8 mouse cellular contexts compared by ENCODE assay signal in genomic region chr15:98568256-98569033, GRCm38 (mm10). TPM values are rescaled to one million over a fixed set of nuclear protein-coding genes. Genes with fewer than 3 reads are reported as not detected.
DNase-seq lines count a peak whose midpoint lies in the region; ATAC-seq lines count a peak whose summit lies in the region.
"Had no signal": no experiment of that assay in that cellular context is flagged by ENCODE, and none has a peak within 500 bp of the region (broad histone marks: within the 10 kb centered on the region; RNA-seq: fewer than 3 reads in every experiment).

No protein-coding gene starts in this region.

- H3K4me2 ChIP-seq in limb, embryonic 13.5 days (replicated peaks): peak overlapping the region; percentile 88
- H3K4me2 ChIP-seq in neural tube, embryonic 14.5 days (ENCODE audit: low read depth, low read length): peak overlapping the region; percentile 67

- H3K4me1 ChIP-seq in forebrain, embryonic 10.5 days: peaks cover 38% of the 10 kb centered on the region
- peaks cover 26% of the 10 kb centered on the region for H3K4me1 ChIP-seq in limb, embryonic 13.5 days
- peaks cover 26% of the 10 kb centered on the region for H3K4me1 ChIP-seq in neural tube, embryonic 14.5 days (ENCODE audit: control insufficient read depth, insufficient read depth, low read length)

- peak overlapping the region; percentile 91 for H3K9ac ChIP-seq in limb, embryonic 13.5 days
- peak overlapping the region; percentile 87 for H3K9ac ChIP-seq in neural tube, embryonic 14.5 days (replicated peaks; ENCODE audit: low read depth, low read length)

- H3K27ac ChIP-seq in forebrain, embryonic 10.5 days: peak overlapping the region; percentile 95
- peak overlapping the region; percentile 96 for H3K27ac ChIP-seq in limb, embryonic 13.5 days
- peak overlapping the region; percentile 93 for H3K27ac ChIP-seq in neural tube, embryonic 14.5 days (ENCODE audit: low read depth, low read length)

- ATAC-seq in limb, embryonic 13.5 days (ENCODE audit: low FRiP score, low read depth): no peak
- peak; percentile 23; the same call in 1 of the 2 replicates for ATAC-seq in neural tube, embryonic 14.5 days (ENCODE audit: low read depth)
- ATAC-seq in monocyte, adult 5-6 weeks (replicated peaks; ENCODE audit: insufficient number of reproducible peaks, low FRiP score, low TSS enrichment, poor library complexity, severe bottlenecking): no peak

- H3K36me3 ChIP-seq in forebrain, embryonic 10.5 days (replicated peaks): peaks cover 29% of the 10 kb centered on the region
- H3K36me3 ChIP-seq in limb, embryonic 13.5 days: peaks cover 3% of the 10 kb centered on the region
- no peaks in the 10 kb centered on the region; the same call in 1 of the 2 replicates for H3K36me3 ChIP-seq in neural tube, embryonic 14.5 days (ENCODE audit: control insufficient read depth, insufficient read depth, low read length)

- H3K4me3 ChIP-seq in forebrain, embryonic 10.5 days: peak overlapping the region; percentile 98
- peak overlapping the region; percentile 93 for H3K4me3 ChIP-seq in limb, embryonic 13.5 days
- peak overlapping the region; percentile 84 for H3K4me3 ChIP-seq in neural tube, embryonic 14.5 days (ENCODE audit: low read depth, low read length)

- WGBS in forebrain, embryonic 10.5 days: 16% methylated on average over 22 of the region's 22 CpGs
- 3% methylated on average over 22 of the region's 22 CpGs for WGBS in limb, embryonic 13.5 days
- 9% methylated on average over 22 of the region's 22 CpGs for WGBS in neural tube, embryonic 14.5 days

- H3K9me3 ChIP-seq in forebrain, embryonic 10.5 days: no peaks in the 10 kb centered on the region
- H3K9me3 ChIP-seq in limb, embryonic 13.5 days: no peaks in the 10 kb centered on the region
- no peaks in the 10 kb centered on the region for H3K9me3 ChIP-seq in neural tube, embryonic 14.5 days (ENCODE audit: control insufficient read depth, low read length)

- no peaks in the 10 kb centered on the region for H3K27me3 ChIP-seq in forebrain, embryonic 10.5 days (ENCODE audit: poor library complexity, severe bottlenecking)
- H3K27me3 ChIP-seq in limb, embryonic 13.5 days: no peaks in the 10 kb centered on the region
- no peaks in the 10 kb centered on the region for H3K27me3 ChIP-seq in neural tube, embryonic 14.5 days (ENCODE audit: control insufficient read depth, insufficient read depth, low read length)

- DNase-seq in ovary, postnatal 36 days (ENCODE audit: low spot score): peak; percentile 27
- DNase-seq in ovary, postnatal 14 days (ENCODE audit: low spot score): no peak
- DNase-seq in adrenal gland, postnatal 14 days: peak; percentile 48
- peak; percentile 33 for DNase-seq in forebrain, embryonic 10.5 days (ENCODE audit: extremely low spot score, low spot score)

RNA-seq across cellular contexts. Expression of gene Ccnt1, which starts 2.3 kb away (rescaled TPM):
- 57.0 and 57.3 TPM in 2 replicates for total RNA-seq in adrenal gland, postnatal 14 days (2021)
- 59.8 and 62.0 TPM in 2 replicates for polyA plus RNA-seq in forebrain, embryonic 10.5 days (2016; fragmentation: Nextera tagmentation; extraction: Ambion mirVana)
- polyA plus RNA-seq in limb, embryonic 13.5 days (2015; fragmentation: Nextera tagmentation; extraction: Ambion mirVana): 57.7 and 62.1 TPM in 2 replicates
- polyA plus RNA-seq in neural tube, embryonic 14.5 days (2014; fragmentation: Nextera tagmentation; extraction: Ambion mirVana): 70.7 and 72.0 TPM in 2 replicates
- 112 to 132 TPM (median 124 TPM) in 3 replicates for total RNA-seq in monocyte, adult 5-6 weeks (2017)

RNA-seq across cellular contexts. Expression of gene 4930415O20Rik, which starts 2.4 kb away (rescaled TPM):
- total RNA-seq in adrenal gland, postnatal 14 days (2021): 1.1 TPM in 1 of 2 replicates, not detected in the other
- polyA plus RNA-seq in forebrain, embryonic 10.5 days (2016; fragmentation: Nextera tagmentation; extraction: Ambion mirVana): 0.29 TPM in 1 of 2 replicates, not detected in the other
- polyA plus RNA-seq in limb, embryonic 13.5 days (2015; fragmentation: Nextera tagmentation; extraction: Ambion mirVana): not detected in 2 replicates
- polyA plus RNA-seq in neural tube, embryonic 14.5 days (2014; fragmentation: Nextera tagmentation; extraction: Ambion mirVana): 0.40 TPM in 1 of 2 replicates, not detected in the other
- total RNA-seq in monocyte, adult 5-6 weeks (2017): not detected in 3 replicates
- total RNA-seq: hematopoietic stem cell, adult 5-6 weeks had no signal

RNA-seq across cellular contexts. Expression of gene Kansl2, which starts 34.4 kb away (rescaled TPM):
- total RNA-seq in adrenal gland, postnatal 14 days (2021): 72.5 and 85.8 TPM in 2 replicates
- polyA plus RNA-seq in forebrain, embryonic 10.5 days (2016; fragmentation: Nextera tagmentation; extraction: Ambion mirVana): 144 and 145 TPM in 2 replicates
- 139 and 147 TPM in 2 replicates for polyA plus RNA-seq in limb, embryonic 13.5 days (2015; fragmentation: Nextera tagmentation; extraction: Ambion mirVana)
- polyA plus RNA-seq in neural tube, embryonic 14.5 days (2014; fragmentation: Nextera tagmentation; extraction: Ambion mirVana): 99.6 and 105 TPM in 2 replicates
- total RNA-seq in monocyte, adult 5-6 weeks (2017): 35.4 to 46.2 TPM (median 40.6 TPM) in 3 replicates

RNA-seq across cellular contexts. Expression of gene Adcy6, which starts 41.4 kb away (rescaled TPM):
- 73.8 and 86.1 TPM in 2 replicates for total RNA-seq in adrenal gland, postnatal 14 days (2021)
- 9.4 and 11.9 TPM in 2 replicates for polyA plus RNA-seq in forebrain, embryonic 10.5 days (2016; fragmentation: Nextera tagmentation; extraction: Ambion mirVana)
- 16.9 and 17.1 TPM in 2 replicates for polyA plus RNA-seq in limb, embryonic 13.5 days (2015; fragmentation: Nextera tagmentation; extraction: Ambion mirVana)
- 10.2 and 11.6 TPM in 2 replicates for polyA plus RNA-seq in neural tube, embryonic 14.5 days (2014; fragmentation: Nextera tagmentation; extraction: Ambion mirVana)
- total RNA-seq in monocyte, adult 5-6 weeks (2017): 0.96 to 3.7 TPM in 2 of 3 replicates, not detected in the other
